Mouse (Mus musculus) C2C12 (cell line): ENCODE results near the gene Sbsn.

Experiments
- CEBPB ChIP-seq: IDR thresholded peaks from one replicate; pipeline ENCODE4 v1.6.1; 2011; ENCODE audit warnings: low read depth, mild to moderate bottlenecking, control low read depth, moderate library complexity
- CTCF ChIP-seq: IDR thresholded peaks from one replicate; pipeline ENCODE4 v1.5.1; 2011; ENCODE audit not compliant: control insufficient read depth, insufficient read depth, insufficient read length
- MAX ChIP-seq: IDR thresholded peaks from one replicate; pipeline ENCODE4 v1.6.1; 2011; ENCODE audit warnings: mild to moderate bottlenecking, control low read depth
- MYOD1 ChIP-seq: IDR thresholded peaks from one replicate; pipeline ENCODE4 v1.6.1; 2011; ENCODE audit warnings: low read depth; ENCODE audit not compliant: control insufficient read depth, insufficient read length
- MYOG ChIP-seq: IDR thresholded peaks from one replicate; pipeline ENCODE4 v1.6.1; 2011; ENCODE audit not compliant: control insufficient read depth, insufficient read length; ENCODE audit errors: extremely low read depth
- USF1 ChIP-seq: IDR thresholded peaks from one replicate; pipeline ENCODE4 v1.6.1; 2011; ENCODE audit warnings: low read depth, mild to moderate bottlenecking, control low read depth, moderate library complexity

DNA sequence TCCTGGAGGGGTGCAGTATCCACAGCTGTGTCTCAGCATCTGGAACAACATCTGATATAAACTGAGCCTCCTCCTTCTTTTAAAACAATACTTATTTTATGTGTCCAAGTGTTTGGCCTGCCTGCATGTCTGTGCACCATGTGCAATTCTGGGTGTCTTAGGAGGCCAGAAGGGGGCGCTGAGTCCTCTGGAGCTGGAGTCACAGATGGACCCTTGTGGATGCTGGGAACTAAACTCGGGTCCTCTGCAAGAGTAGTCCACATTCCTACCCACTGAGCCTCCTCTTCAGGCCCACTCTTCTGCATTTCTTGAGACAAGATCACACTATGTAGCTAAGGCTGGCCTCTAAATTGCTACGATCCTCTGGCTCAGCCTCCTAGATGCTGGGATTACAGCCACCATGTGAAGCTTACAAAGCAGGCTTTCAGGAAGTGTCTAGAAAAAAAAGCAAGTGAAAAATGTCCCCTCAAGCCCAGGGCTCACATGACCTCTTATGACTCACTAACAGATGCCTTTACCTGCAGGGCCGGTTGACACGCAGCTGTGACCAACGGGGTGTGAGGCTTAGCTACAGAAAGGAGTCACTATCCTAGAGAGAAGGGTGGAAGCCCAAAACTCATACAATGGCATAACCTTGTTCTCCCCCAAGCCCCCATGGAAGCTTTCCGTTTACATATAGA is 3.6 kb upstream of the Sbsn start:
- TF ChIP-seq CTCF = no peak
- no peak for TF ChIP-seq MYOD1
- no peak for TF ChIP-seq CEBPB
- TF ChIP-seq MYOG = no peak
- no peak for TF ChIP-seq USF1
- TF ChIP-seq MAX = no peak
